11 mouse cellular contexts compared by ENCODE assay signal in genomic region chr1:133694301-133694700, GRCm38 (mm10). TPM values are rescaled to one million over a fixed set of nuclear protein-coding genes. Genes with fewer than 3 reads are reported as not detected.
DNase-seq lines count a peak whose midpoint lies in the region; ATAC-seq lines count a peak whose summit lies in the region.
"Had no signal": no experiment of that assay in that cellular context is flagged by ENCODE, and none has a peak within 500 bp of the region (broad histone marks: within the 10 kb centered on the region; RNA-seq: fewer than 3 reads in every experiment).

No protein-coding gene starts in this region.

- ATAC-seq in midbrain, embryonic 15.5 days (replicated peaks), result no peak

- peaks cover 29% of the 10 kb centered on the region for H3K4me1 ChIP-seq in midbrain, embryonic 10.5 days
- H3K4me1 ChIP-seq in midbrain, embryonic 15.5 days, result 0 out of 2 replicates have a peak, but pooled peaks cover 2% of the 10 kb centered on the region

- no peaks in the 10 kb centered on the region for H3K36me3 ChIP-seq in midbrain, embryonic 10.5 days
- H3K36me3 ChIP-seq in midbrain, embryonic 15.5 days (replicated peaks), result no peaks in the 10 kb centered on the region

- no peak overlapping the region for H3K4me3 ChIP-seq in midbrain, embryonic 10.5 days
- H3K4me3 ChIP-seq in midbrain, embryonic 15.5 days, result no peak overlapping the region

- H3K27ac ChIP-seq in midbrain, embryonic 10.5 days (replicated peaks), result peak overlapping the region; percentile 57
- no peak overlapping the region for H3K27ac ChIP-seq in midbrain, embryonic 15.5 days

- H3K27me3 ChIP-seq in midbrain, embryonic 10.5 days (ENCODE audit: low read depth, poor library complexity, severe bottlenecking), result no peaks in the 10 kb centered on the region
- no peaks in the 10 kb centered on the region for H3K27me3 ChIP-seq in midbrain, embryonic 15.5 days (replicated peaks)

- H3K9me3 ChIP-seq in midbrain, embryonic 10.5 days (replicated peaks), result no peaks in the 10 kb centered on the region
- H3K9me3 ChIP-seq in midbrain, embryonic 15.5 days, result no peaks in the 10 kb centered on the region

- H3K9ac ChIP-seq in midbrain, embryonic 15.5 days, result no peak overlapping the region

- peak; percentile 54 for DNase-seq in embryo, embryonic 10.5 days (ENCODE audit: low spot score)
- no peak for DNase-seq in embryo, embryonic 10 days (ENCODE audit: low spot score)
- DNase-seq in midbrain, embryonic 10.5 days (ENCODE audit: low spot score), result no peak
- DNase-seq in kidney, postnatal 14 days, result peak; percentile 47
- DNase-seq in yolk sac, embryonic 10.5 days (ENCODE audit: low spot score), result peak; percentile 84
- no peak for DNase-seq in urinary bladder, adult 2 months (ENCODE audit: low spot score)
- no peak for DNase-seq in retina, embryonic 14.5 days (ENCODE audit: low spot score)
- DNase-seq: retina, postnatal 1 day had no signal

- H3K4me2 ChIP-seq in midbrain, embryonic 15.5 days, result no peak overlapping the region

- 0% methylated on average over 1 of the region's 1 CpGs for WGBS in midbrain, embryonic 10.5 days
- 6% methylated on average over 1 of the region's 1 CpGs for WGBS in midbrain, embryonic 15.5 days

RNA-seq across cellular contexts. Expression of gene Lax1, which starts 4.4 kb away (rescaled TPM):
- 0.23 and 0.31 TPM in 2 replicates for polyA plus RNA-seq in midbrain, embryonic 10.5 days (2016; fragmentation: Nextera tagmentation; extraction: Ambion mirVana)
- 0.09 and 0.14 TPM in 2 replicates for polyA plus RNA-seq in midbrain, embryonic 15.5 days (2015; fragmentation: Nextera tagmentation; extraction: Ambion mirVana)
- polyA plus RNA-seq in urinary bladder, adult 2 months (2012; rRNA removed), result 2.4 and 4.1 TPM in 2 replicates
- polyA plus RNA-seq: midbrain, postnatal 0 days had no signal

RNA-seq across cellular contexts. Expression of gene Gm38394, which starts 33.2 kb away (rescaled TPM):
- polyA plus RNA-seq in midbrain, embryonic 10.5 days (2016; fragmentation: Nextera tagmentation; extraction: Ambion mirVana), result 3.5 and 3.8 TPM in 2 replicates
- polyA plus RNA-seq in midbrain, embryonic 15.5 days (2015; fragmentation: Nextera tagmentation; extraction: Ambion mirVana), result 2.6 and 3.1 TPM in 2 replicates
- polyA plus RNA-seq in urinary bladder, adult 2 months (2012; rRNA removed), result 5.5 and 6.4 TPM in 2 replicates

RNA-seq across cellular contexts. Expression of gene Zbed6, which starts 33.6 kb away (rescaled TPM):
- not detected in 2 replicates for polyA plus RNA-seq in midbrain, embryonic 10.5 days (2016; fragmentation: Nextera tagmentation; extraction: Ambion mirVana)
- polyA plus RNA-seq in midbrain, embryonic 15.5 days (2015; fragmentation: Nextera tagmentation; extraction: Ambion mirVana), result not detected in 2 replicates
- 0.59 and 4.8 TPM in 2 replicates for polyA plus RNA-seq in urinary bladder, adult 2 months (2012; rRNA removed)
- polyA plus RNA-seq: adrenal gland, adult 2 months had no signal

Comparison
In these comparisons a context has a peak if more than half of its experiments do, and no peak if none do; other contexts are left out.
1. DNase-seq: peak in embryo, embryonic 10.5 days (single experiment), kidney, postnatal 14 days (single experiment) and yolk sac, embryonic 10.5 days (single experiment); none in embryo, embryonic 10 days (single experiment), midbrain, embryonic 10.5 days (single experiment), urinary bladder, adult 2 months (single experiment) and retina, embryonic 14.5 days (single experiment).